Mouse (Mus musculus): ENCODE measurements around the gene Krt222.

GRCm38 (mm10) chr11:99242056-99242455 lies 1.8 kb downstream of the Krt222 start:
- TF ChIP-seq CTCF (IDR thresholded peaks at IDR 0.05; ENCODE audit: low read depth, low read length) = no peak
- no peak for TF ChIP-seq POLR2A (IDR thresholded peaks at IDR 0.05; ENCODE audit: borderline replicate concordance, low read depth, low read length)
